Mouse (Mus musculus): ENCODE measurements around the gene Mamdc2.

- TF ChIP-seq CTCF (IDR thresholded peaks at IDR 0.05; ENCODE audit: borderline replicate concordance, extremely low read depth, insufficient read depth, insufficient read length) (no peak), POLR2A (IDR thresholded peaks at IDR 0.05; ENCODE audit: borderline replicate concordance, extremely low read depth, insufficient read depth, insufficient read length, poor library complexity, severe bottlenecking) (no peak)
Measured at GRCm38 (mm10) chr19:23485940-23486600, 37.8 kb upstream of the Mamdc2 start.

Data from brain, embryonic 14.5 days (tissue).